Mouse (Mus musculus) T-helper 2 cell (primary cell): ENCODE data around the gene Ifng.

Source experiments
- in situ Hi-C: fragments of 300-600 bp; cut with MboI, MseI; formaldehyde crosslinking; loops from one replicate; pipeline ENCODE4 v1.15.1; 2025; ENCODE audit warnings: high pct_unique_total_duplicates

Gene Ifng

DNA sequence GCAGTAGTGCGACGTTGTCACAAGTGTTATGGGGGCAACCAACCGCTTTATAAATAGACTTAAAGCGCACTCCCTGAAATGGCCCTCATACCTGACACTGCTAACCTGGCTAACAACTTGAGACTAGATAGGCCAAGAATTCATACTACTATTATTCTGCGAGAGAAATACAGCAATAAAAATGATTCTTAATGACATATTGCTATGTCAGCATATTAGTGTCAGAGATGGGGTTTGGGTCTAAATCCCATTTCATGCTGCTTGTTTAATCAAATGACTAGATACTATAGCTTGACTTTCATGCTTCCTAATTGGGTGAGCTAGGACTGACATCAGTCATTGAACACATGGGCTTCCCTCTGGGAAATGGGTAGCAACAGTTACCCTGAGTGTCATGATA lies 39.3 kb downstream of the Ifng start:
- in situ Hi-C loops: no loop called here

- in situ Hi-C loops: no loop called here
Observed at GRCm38 (mm10) chr10:118480793-118481192, 39.9 kb downstream of the Ifng start.

GRCm38 (mm10) chr10:118494109-118494508 lies 53.3 kb downstream of the Ifng start:
- in situ Hi-C loops: no loop called here

DNA sequence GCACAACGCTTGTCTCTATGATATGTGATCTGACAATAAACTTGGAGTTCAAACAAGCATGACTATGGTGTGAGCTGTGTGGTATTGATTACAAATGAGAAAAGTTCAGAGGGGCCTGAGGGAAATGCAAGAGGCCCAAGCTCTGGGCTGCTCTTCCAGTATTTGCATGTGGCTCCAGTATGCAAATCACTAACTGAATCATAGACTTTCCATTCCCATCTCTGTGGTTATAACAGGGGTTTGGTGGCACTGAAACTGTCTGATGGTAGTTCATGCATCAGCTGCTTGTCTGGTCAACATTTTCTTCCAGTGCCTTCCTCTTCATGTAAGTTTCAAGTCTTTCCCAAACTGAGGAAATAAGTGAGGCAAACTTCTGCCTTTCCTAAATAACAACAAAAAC lies 54.5 kb downstream of the Ifng start:
- in situ Hi-C loops: no loop called here
